Mouse (Mus musculus) liver, postnatal 0 days (tissue): ENCODE results near the gene Ltbr.

Experiments
- CTCF ChIP-seq: sonication (generic); IDR thresholded peaks from 2 replicates; pipeline ENCODE4 v1.5.1; 2016; ENCODE audit warnings: antibody characterized with exemption, low read depth
- EP300 ChIP-seq: IDR thresholded peaks from 2 replicates; pipeline ENCODE4 v1.6.1; 2016; ENCODE audit warnings: antibody characterized with exemption, low read depth, mild to moderate bottlenecking

DNA sequence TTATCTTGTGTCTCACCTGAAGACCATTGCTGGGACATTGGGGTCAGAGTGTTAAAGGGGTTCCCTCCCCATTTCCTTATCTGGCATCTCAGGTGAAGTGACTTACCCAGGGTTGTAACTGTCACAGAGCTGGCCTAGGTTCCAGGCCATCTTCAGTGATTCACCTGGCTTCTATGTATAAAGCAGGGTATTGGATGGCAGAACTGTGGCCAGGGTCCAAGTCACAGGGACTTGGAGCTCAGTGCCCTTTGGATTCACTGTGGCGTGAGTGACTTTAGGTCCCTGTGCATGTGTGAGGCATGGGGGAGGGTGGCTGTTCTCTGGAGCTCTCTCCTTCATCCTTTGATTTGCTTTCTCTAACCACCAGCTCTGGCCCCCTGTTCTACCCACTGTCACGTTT lies 32.3 kb upstream of the Ltbr start:
- TF ChIP-seq CTCF (no peak), EP300 (no peak)
